Mouse (Mus musculus) bone marrow macrophage, adult 2 months (primary cell): Measurements from ENCODE around the gene Cpox. TPM values are rescaled to one million over a fixed set of nuclear protein-coding genes. Genes with fewer than 3 reads are reported as not detected.
"Not testable (repeated sequence)": the region's sequence is repeated elsewhere in the genome, so short reads cannot be mapped to it uniquely, and the experiment has no call there.

ENCODE experiments used
- H3K27ac ChIP-seq: 2 replicates; pipeline ENCODE4 v1.5.1; 2012; ENCODE audit warnings: low read depth, low read length; ENCODE audit not compliant: insufficient read depth
- H3K4me1 ChIP-seq: 2 replicates; pipeline ENCODE4 v1.6.1; 2012; ENCODE audit warnings: low read length; ENCODE audit not compliant: control insufficient read depth, insufficient read depth
- H3K4me3 ChIP-seq: 2 replicates; pipeline ENCODE4 v1.5.1; 2012; ENCODE audit warnings: mild to moderate bottlenecking, low read length, moderate library complexity; ENCODE audit not compliant: insufficient read depth
- CTCF ChIP-seq: IDR thresholded peaks from 2 replicates; pipeline ENCODE4 v1.5.1; 2012; ENCODE audit warnings: low read depth, mild to moderate bottlenecking, low read length, moderate library complexity
- POLR2A ChIP-seq: IDR thresholded peaks from 2 replicates; pipeline ENCODE4 v1.6.1; 2012; ENCODE audit warnings: mild to moderate bottlenecking, low read depth, low read length, borderline replicate concordance
- polyA plus RNA-seq: library from polyadenylated mRNA; stranded (reverse); fragments of >200 nt; gene quantifications from 2 replicates; pipeline ENCODE4 v1.2.4, GENCODE M21; 2012; ENCODE audit not compliant: missing spikeins, insufficient read depth, insufficient read length

Gene Cpox
- polyA plus RNA-seq, 1 experiment: 14.9 TPM

- Histone ChIP-seq H3K27ac (no peak overlapping the region), H3K4me1 (0 out of 2 replicates have a peak, but pooled peaks cover 2% of the 10 kb centered on the region), H3K4me3 (no peak overlapping the region)
- TF ChIP-seq CTCF: no peak
- TF ChIP-seq POLR2A: no peak
These were observed 32.1 kb upstream of the Cpox start for GRCm38 (mm10) chr16:58638016-58638415.

DNA sequence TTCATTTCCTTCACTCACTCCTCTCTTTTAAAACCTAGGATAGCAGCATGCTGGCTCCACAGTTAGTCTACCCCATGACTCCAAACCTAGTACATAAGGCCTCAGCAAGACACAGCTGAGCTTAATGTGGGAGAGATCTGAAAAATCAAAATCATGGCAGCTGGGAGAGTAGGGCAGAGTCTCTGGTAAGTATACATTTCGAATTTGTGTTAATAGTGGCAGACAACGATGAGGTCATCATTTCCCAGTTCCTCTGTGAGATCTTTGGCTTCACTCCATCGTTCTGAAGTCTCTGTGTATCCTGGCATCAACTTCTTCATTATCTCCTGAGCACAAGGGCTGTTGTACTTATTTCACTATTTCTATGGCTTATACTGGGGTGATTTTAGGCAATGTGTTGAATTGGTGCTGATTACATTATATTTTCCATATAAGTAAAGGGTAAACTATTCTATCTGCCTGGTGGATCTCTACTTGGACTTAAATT lies 31.4 kb upstream of the Cpox start, which contains the start of gene E330017A01Rik:
Gene E330017A01Rik (minus strand): TSS at position 51 of the 487 bp plus-strand sequence.
- H3K27ac ChIP-seq: no peak within 1 kb of the TSS
- H3K4me1 ChIP-seq: 0 out of 2 replicates have a peak, but pooled peaks cover 2% of the 10 kb centered on the region
- TF ChIP-seq POLR2A (no peak), CTCF (no peak)
- no peak within 1 kb of the TSS for H3K4me3 ChIP-seq

DNA sequence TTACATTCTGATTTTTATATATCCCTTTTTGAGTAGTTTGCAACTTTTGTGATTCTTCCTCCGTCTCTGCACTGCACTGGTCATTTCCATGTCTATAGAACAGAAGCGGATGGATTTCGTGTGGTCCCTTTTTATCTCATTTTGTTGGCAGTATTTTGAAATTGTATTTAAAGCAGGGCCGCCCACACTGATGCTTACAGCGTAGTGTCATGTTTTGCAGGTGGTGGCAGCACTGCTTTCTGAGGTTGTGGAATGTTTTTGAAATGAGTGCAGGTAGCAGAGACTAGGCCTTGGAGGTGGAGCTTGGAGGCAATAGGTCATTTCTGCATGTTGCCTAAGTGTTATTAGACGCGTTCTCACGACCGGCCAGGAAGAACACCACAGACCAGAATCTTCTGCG lies 20.1 kb upstream of the Cpox start:
- no peak for TF ChIP-seq CTCF
- no peak for TF ChIP-seq POLR2A
- H3K27ac ChIP-seq: no peak overlapping the region
- no peaks in the 10 kb centered on the region for H3K4me1 ChIP-seq
- no peak overlapping the region for H3K4me3 ChIP-seq

DNA sequence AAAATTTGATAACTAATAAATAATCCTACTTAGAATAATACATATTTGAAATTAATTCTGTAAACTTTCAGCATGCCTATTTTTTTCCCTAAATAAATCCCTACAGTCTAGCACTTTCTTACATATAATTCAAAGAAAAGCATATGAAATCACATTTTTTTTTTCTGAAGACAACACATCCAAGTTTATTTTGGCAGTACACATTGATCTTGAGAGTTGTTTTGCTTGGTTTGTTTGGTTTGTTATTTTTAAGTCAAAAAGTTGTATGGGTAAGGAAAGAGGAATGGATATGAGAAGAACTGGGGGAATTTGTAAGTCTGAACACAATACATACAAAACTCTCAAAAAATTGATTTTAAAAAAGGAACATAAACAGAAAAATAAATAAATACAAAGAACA lies 14.3 kb upstream of the Cpox start:
- no peak overlapping the region for H3K27ac ChIP-seq
- no peaks in the 10 kb centered on the region for H3K4me1 ChIP-seq
- TF ChIP-seq POLR2A: no peak
- no peak for TF ChIP-seq CTCF

GRCm38 (mm10) chr16:58656526-58656925 lies 13.6 kb upstream of the Cpox start:
- Histone ChIP-seq H3K4me3 (no peak overlapping the region), H3K27ac (no peak overlapping the region), H3K4me1 (no peaks in the 10 kb centered on the region)
- TF ChIP-seq POLR2A: no peak
- no peak for TF ChIP-seq CTCF

More for the DNA sequence above, 14.3 kb upstream of the Cpox start:
- H3K4me3 ChIP-seq: no peak overlapping the region

- no peaks in the 10 kb centered on the region for H3K4me1 ChIP-seq
- TF ChIP-seq POLR2A (no peak), CTCF (no peak)
- H3K4me3 ChIP-seq: no peak overlapping the region
- H3K27ac ChIP-seq: no peak overlapping the region
These were observed 11.4 kb upstream of the Cpox start for GRCm38 (mm10) chr16:58658668-58659067.

DNA sequence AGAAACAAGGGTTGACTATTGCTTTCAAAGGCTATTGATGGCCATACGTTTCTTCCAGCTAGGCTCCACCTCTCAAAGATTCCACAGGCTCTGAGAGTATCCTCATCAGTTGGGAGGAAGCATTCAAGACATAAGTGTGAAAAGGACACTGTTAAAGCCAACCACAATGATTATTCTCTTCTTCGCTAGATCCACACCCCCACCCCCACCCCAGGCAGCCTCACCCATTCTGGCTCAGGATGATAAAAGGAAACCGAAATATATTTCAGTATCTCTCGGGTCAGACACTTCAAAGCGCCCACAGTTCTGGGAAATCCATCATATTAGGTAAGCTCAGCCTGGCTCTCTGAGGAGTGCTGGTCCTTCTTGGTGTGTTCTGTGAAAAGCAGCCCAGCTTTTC lies 8.3 kb upstream of the Cpox start:
- no peak overlapping the region for H3K27ac ChIP-seq
- H3K4me3 ChIP-seq: no peak overlapping the region
- TF ChIP-seq POLR2A: no peak
- no peak for TF ChIP-seq CTCF
- H3K4me1 ChIP-seq: no peaks in the 10 kb centered on the region

DNA sequence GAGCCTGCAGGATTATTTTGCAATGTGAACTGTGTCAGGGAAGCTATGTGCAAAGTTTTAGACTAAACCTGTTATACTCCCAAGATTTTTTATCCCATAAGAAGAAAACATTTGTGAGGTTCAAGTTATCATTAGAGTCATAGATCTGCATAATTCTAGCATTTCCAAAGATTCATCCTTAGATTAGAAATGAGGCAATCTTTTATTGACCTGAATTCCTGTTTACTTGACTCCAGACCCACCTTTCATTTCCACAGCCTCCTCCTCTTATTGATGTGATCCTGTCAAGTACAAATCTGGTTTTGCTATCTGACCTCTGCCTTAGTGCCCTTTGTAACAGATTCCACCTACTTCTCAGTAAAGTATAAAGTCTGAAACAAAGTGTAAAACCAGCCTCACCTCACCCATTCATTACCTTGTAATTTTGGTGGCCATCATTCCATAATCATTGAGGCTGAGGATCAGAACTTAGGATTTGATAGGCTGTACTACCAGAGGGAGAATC lies 7.8 kb upstream of the Cpox start:
- no peaks in the 10 kb centered on the region for H3K4me1 ChIP-seq
- H3K4me3 ChIP-seq: no peak overlapping the region
- no peak overlapping the region for H3K27ac ChIP-seq
- no peak for TF ChIP-seq CTCF
- TF ChIP-seq POLR2A: no peak

DNA sequence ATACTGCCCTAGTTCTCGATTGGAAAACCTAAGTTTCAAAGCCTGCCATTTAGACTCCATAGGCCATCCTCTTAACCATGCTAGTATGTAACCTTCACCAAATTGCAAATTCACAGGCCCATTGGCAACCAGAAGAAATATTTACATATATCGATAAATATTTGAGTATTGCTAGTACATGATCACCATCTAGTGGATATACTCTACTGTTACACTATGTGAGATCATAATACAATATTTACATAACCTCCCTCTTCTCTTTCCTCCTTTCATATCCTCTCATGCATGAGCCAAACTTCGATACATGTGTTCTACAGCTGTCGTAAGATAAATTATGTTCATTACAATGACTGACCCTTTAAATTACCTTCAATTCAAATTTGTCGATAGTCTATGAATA lies 7.1 kb upstream of the Cpox start:
- no peak overlapping the region for H3K27ac ChIP-seq
- no peak for TF ChIP-seq CTCF
- no peak for TF ChIP-seq POLR2A
- no peaks in the 10 kb centered on the region for H3K4me1 ChIP-seq
- no peak overlapping the region for H3K4me3 ChIP-seq

DNA sequence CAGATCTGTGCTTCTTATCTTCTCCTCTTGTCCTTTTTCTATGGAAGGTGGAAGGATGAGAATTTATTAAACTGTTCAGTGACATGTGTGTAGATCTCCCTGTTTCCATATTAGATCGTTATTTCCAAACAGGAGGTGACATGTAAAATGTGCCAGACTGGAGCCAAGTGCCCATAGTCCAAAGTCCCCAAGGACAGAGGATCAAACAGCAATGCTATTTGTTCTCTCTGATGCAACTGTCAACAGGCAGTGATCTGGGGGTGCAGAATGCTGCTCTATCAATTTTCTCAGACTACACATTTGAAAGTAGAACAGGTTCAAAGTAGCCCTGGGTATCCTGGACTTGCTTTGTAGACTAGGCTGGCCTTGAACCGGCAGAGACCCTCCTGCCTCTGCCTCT lies 6.3 kb upstream of the Cpox start:
- Histone ChIP-seq H3K4me1 (no peaks in the 10 kb centered on the region), H3K4me3 (no peak overlapping the region), H3K27ac (no peak overlapping the region)
- TF ChIP-seq POLR2A (no peak), CTCF (no peak)

- H3K4me1 ChIP-seq, H3K27ac ChIP-seq, H3K4me3 ChIP-seq: not testable (repeated sequence)
These were observed 5.0 kb upstream of the Cpox start for GRCm38 (mm10) chr16:58665137-58665536.

DNA sequence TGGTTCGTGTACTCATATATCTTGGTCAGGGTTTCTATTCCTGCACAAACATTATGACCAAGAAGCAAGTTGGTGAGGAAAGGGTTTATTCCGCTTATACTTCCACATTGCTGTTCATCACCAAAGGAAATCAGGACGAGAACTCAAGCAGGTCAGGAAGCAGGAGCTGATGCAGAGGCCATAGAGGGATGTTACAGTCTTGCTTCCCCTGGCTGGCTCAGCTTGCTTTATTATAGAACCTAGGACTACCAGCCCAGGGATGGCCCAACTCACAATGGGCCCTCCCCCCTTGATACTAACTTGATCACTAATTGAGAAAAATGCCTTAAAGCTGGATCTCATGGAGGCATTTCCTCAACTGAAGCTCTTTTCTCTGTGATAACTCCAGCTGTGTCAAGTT lies 3.4 kb upstream of the Cpox start:
- not testable (repeated sequence) for H3K27ac ChIP-seq, H3K4me3 ChIP-seq, H3K4me1 ChIP-seq
